Mouse (Mus musculus): ENCODE results near the gene Pnliprp2.

Pnliprp2 gene

GRCm38 (mm10) chr19:58795114-58795669 is 35.7 kb downstream of the Pnliprp2 start:
- no peak for DNase-seq (ENCODE audit: low spot score)

GRCm38 (mm10) chr19:58805191-58805779 is 45.8 kb downstream of the Pnliprp2 start:
- DNase-seq (ENCODE audit: low spot score) = no peak

GRCm38 (mm10) chr19:58806364-58806763 is 46.8 kb downstream of the Pnliprp2 start:
- DNase-seq (ENCODE audit: low spot score) = no peak

- no peak for DNase-seq (ENCODE audit: low spot score)
These were observed 49.3 kb downstream of the Pnliprp2 start for GRCm38 (mm10) chr19:58808864-58809263.

GRCm38 (mm10) chr19:58810536-58810935 is 51.0 kb downstream of the Pnliprp2 start:
- DNase-seq (ENCODE audit: low spot score) = no peak

GRCm38 (mm10) chr19:58815179-58815922 is 55.8 kb downstream of the Pnliprp2 start:
- no peak for DNase-seq (ENCODE audit: low spot score)

GRCm38 (mm10) chr19:58816453-58817041 is 57.0 kb downstream of the Pnliprp2 start:
- no peak for DNase-seq (ENCODE audit: low spot score)

GRCm38 (mm10) chr19:58817398-58817797 is 57.9 kb downstream of the Pnliprp2 start:
- DNase-seq (ENCODE audit: low spot score) = no peak

GRCm38 (mm10) chr19:58818571-58819415 is 59.3 kb downstream of the Pnliprp2 start:
- DNase-seq (ENCODE audit: low spot score) = no peak

GRCm38 (mm10) chr19:58822454-58823200 is 63.1 kb downstream of the Pnliprp2 start:
- no peak for DNase-seq (ENCODE audit: low spot score)

- DNase-seq (ENCODE audit: low spot score) = no peak
These were observed 63.8 kb downstream of the Pnliprp2 start for GRCm38 (mm10) chr19:58823301-58823700.

- no peak for DNase-seq (ENCODE audit: low spot score)
These were observed 64.8 kb downstream of the Pnliprp2 start for GRCm38 (mm10) chr19:58824316-58824715.
